In genomic region chr4:63061411-63061810, GRCm38 (mm10) we compare ENCODE assay signal across 12 mouse cellular contexts.
DNase-seq lines count a peak whose midpoint lies in the region; ATAC-seq lines count a peak whose summit lies in the region.
"Had no signal": no experiment of that assay in that cellular context is flagged by ENCODE, and none has a peak within 500 bp of the region (broad histone marks: within the 10 kb centered on the region; RNA-seq: fewer than 3 reads in every experiment).

No protein-coding gene starts in this region.

- intact Hi-C loops in heart, postnatal 25 days (cut with DNase I): no loop called here

- DNase-seq in heart, postnatal 4 days: peak; percentile 2
- DNase-seq in heart, postnatal 25 days (ENCODE audit: low spot score): no peak
- DNase-seq in kidney, postnatal 10 days: peak; percentile 4
- no peak for DNase-seq in kidney, postnatal 14 days
- peak; percentile 11 for DNase-seq in urinary bladder, adult 2 months (ENCODE audit: low spot score)
- no peak for DNase-seq in urinary bladder, postnatal 36 days (ENCODE audit: low spot score in 2 of 2)
- DNase-seq: adrenal gland, postnatal 25 days; cerebellum, adult 11 months; heart, postnatal 10 days; thymus, adult 18-20 months had no signal

- no peak for ATAC-seq in CD4-positive, CD25-positive, alpha-beta regulatory T cell, adult 4 months
- ATAC-seq: forebrain, embryonic 16.5 days had no signal

Comparison
In these comparisons a context has a peak if more than half of its experiments do, and no peak if none do; other contexts are left out.
1. DNase-seq: peak in heart, postnatal 4 days (single experiment), kidney, postnatal 10 days (single experiment) and urinary bladder, adult 2 months (single experiment); none in heart, postnatal 25 days (single experiment), kidney, postnatal 14 days (single experiment) and urinary bladder, postnatal 36 days (0 of 2).